ENCODE assay signal across 18 mouse cellular contexts in the genomic region with DNA sequence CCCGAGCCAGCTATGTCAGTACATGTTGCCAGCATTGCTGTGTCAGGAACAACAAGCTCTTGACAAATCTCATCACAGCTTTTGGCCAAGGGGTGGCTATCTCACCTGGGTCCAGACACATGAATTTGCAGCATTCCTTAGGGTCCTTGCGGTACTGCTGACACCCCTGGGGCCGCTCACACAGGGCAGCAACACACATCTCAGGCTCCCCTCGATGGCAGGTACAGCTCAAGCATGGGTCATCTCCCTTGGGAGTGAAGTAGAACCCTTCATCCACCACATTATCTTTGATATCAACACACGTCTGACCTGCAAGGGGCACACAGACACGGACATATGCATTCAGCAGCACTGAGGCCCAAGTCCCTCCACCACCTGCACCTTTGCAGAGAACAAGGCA. TPM values are rescaled to one million over a fixed set of nuclear protein-coding genes. Genes with fewer than 3 reads are reported as not detected.
A peak's percentile ranks its signal among the peaks of the same experiment; 100 is the strongest.
DNase-seq lines count a peak whose midpoint lies in the region; ATAC-seq and TF ChIP-seq lines count a peak whose summit lies in the region.
"Had no signal": no experiment of that assay in that cellular context is flagged by ENCODE, and none has a peak within 500 bp of the region (broad histone marks: within the 10 kb centered on the region; RNA-seq: fewer than 3 reads in every experiment).

No protein-coding gene starts in this region.

- H3K27ac ChIP-seq in cerebellum, adult 2 months (ENCODE audit: insufficient read depth, low read length) = peak overlapping the region; percentile 84
- H3K27ac ChIP-seq in layer of hippocampus, adult 2 months = peak overlapping the region; percentile 60; the same call in 1 of the 2 replicates
- H3K27ac ChIP-seq in midbrain, embryonic 16.5 days (ENCODE audit: low read length) = no peak overlapping the region
- H3K27ac ChIP-seq in midbrain, embryonic 11.5 days (ENCODE audit: low read depth, low read length) = no peak overlapping the region
- H3K27ac ChIP-seq: embryonic facial prominence, embryonic 13.5 days; heart, embryonic 10.5 days had no signal

- H3K4me2 ChIP-seq in midbrain, embryonic 16.5 days (ENCODE audit: low read length) = no peak overlapping the region
- no peak overlapping the region for H3K4me2 ChIP-seq in midbrain, embryonic 11.5 days
- H3K4me2 ChIP-seq: embryonic facial prominence, embryonic 13.5 days; forebrain, embryonic 12.5 days; hindbrain, embryonic 14.5 days had no signal

- peaks cover 46% of the 10 kb centered on the region for H3K4me1 ChIP-seq in cerebellum, adult 2 months (ENCODE audit: control insufficient read depth, insufficient read depth, low read length)
- no peaks in the 10 kb centered on the region for H3K4me1 ChIP-seq in midbrain, embryonic 16.5 days (ENCODE audit: control insufficient read depth, insufficient read depth, low read length)
- H3K4me1 ChIP-seq in midbrain, embryonic 11.5 days (ENCODE audit: control insufficient read depth, insufficient read depth, low read length) = no peaks in the 10 kb centered on the region
- H3K4me1 ChIP-seq: embryonic facial prominence, embryonic 13.5 days; heart, embryonic 10.5 days had no signal

- TF ChIP-seq POLR2A in cerebellum, adult 2 months (IDR thresholded peaks at IDR 0.05; ENCODE audit: borderline replicate concordance, insufficient read depth, low read length) = no peak

- no peak overlapping the region for H3K9ac ChIP-seq in midbrain, embryonic 16.5 days (ENCODE audit: low read depth, low read length)
- no peak overlapping the region for H3K9ac ChIP-seq in midbrain, embryonic 11.5 days (ENCODE audit: low read length)
- H3K9ac ChIP-seq: embryonic facial prominence, embryonic 13.5 days; forebrain, embryonic 12.5 days; hindbrain, embryonic 14.5 days had no signal

- 0 out of 2 replicates have a peak, but pooled peaks have one; percentile 40 for ATAC-seq in midbrain, embryonic 16.5 days
- ATAC-seq in midbrain, embryonic 11.5 days (ENCODE audit: low FRiP score) = no peak

- no peaks in the 10 kb centered on the region for H3K9me3 ChIP-seq in midbrain, embryonic 16.5 days (replicated peaks; ENCODE audit: control insufficient read depth, low read length, poor library complexity, severe bottlenecking)
- no peaks in the 10 kb centered on the region for H3K9me3 ChIP-seq in midbrain, embryonic 11.5 days (ENCODE audit: control insufficient read depth, low read length)
- H3K9me3 ChIP-seq: embryonic facial prominence, embryonic 13.5 days; forebrain, embryonic 12.5 days; heart, embryonic 10.5 days had no signal

- 0 out of 2 replicates have a peak, but pooled peaks have one; percentile 9 for TF ChIP-seq CTCF in cerebellum, adult 2 months (IDR thresholded peaks at IDR 0.05; ENCODE audit: borderline replicate concordance, insufficient read depth, low read depth, low read length)
- no peak for TF ChIP-seq CTCF in layer of hippocampus, adult 2 months (conservative IDR thresholded peaks at IDR 0.05)

- H3K27me3 ChIP-seq in cerebellum, adult 2 months (ENCODE audit: control insufficient read depth, insufficient read depth, low read length) = no peaks in the 10 kb centered on the region
- H3K27me3 ChIP-seq in midbrain, embryonic 16.5 days (ENCODE audit: control insufficient read depth, insufficient read depth, low read depth, low read length) = no peaks in the 10 kb centered on the region
- no peaks in the 10 kb centered on the region for H3K27me3 ChIP-seq in midbrain, embryonic 11.5 days (ENCODE audit: control insufficient read depth, insufficient read depth, low read length)
- H3K27me3 ChIP-seq: embryonic facial prominence, embryonic 13.5 days; forebrain, embryonic 12.5 days had no signal

- no peak for DNase-seq in cerebellum, adult 2 months
- DNase-seq in cerebellum, adult 11 months = no peak
- no peak for DNase-seq in layer of hippocampus, adult 2 months (ENCODE audit: low spot score in 2 of 2)
- no peak for DNase-seq in layer of hippocampus, adult 9-10 months (ENCODE audit: low spot score)
- no peak for DNase-seq in midbrain, embryonic 11.5 days (ENCODE audit: low spot score, missing footprints)
- DNase-seq: gastrocnemius, postnatal 10 days had no signal

- WGBS in cerebellum, adult 2 months = 72% methylated on average over 6 of the region's 6 CpGs
- 89% methylated on average over 6 of the region's 6 CpGs for WGBS in midbrain, embryonic 16.5 days
- 89% methylated on average over 6 of the region's 6 CpGs for WGBS in midbrain, embryonic 11.5 days

- H3K36me3 ChIP-seq in midbrain, embryonic 16.5 days (ENCODE audit: control insufficient read depth, insufficient read depth, low read length) = peaks cover 36% of the 10 kb centered on the region
- peaks cover 23% of the 10 kb centered on the region for H3K36me3 ChIP-seq in midbrain, embryonic 11.5 days (ENCODE audit: control insufficient read depth, insufficient read depth, low read length)

- H3K4me3 ChIP-seq in cerebellum, adult 2 months (replicated peaks; ENCODE audit: insufficient read depth, low read depth, low read length) = no peak overlapping the region
- no peak overlapping the region for H3K4me3 ChIP-seq in layer of hippocampus, adult 2 months
- H3K4me3 ChIP-seq in midbrain, embryonic 16.5 days (ENCODE audit: low read depth, low read length) = no peak overlapping the region
- no peak overlapping the region for H3K4me3 ChIP-seq in midbrain, embryonic 11.5 days (ENCODE audit: low read depth, low read length)
- H3K4me3 ChIP-seq: embryonic facial prominence, embryonic 13.5 days; forebrain, embryonic 12.5 days; heart, embryonic 10.5 days had no signal

RNA-seq across cellular contexts. Expression of a gene that starts 11.3 kb away (rescaled TPM):
- 48.4 and 58.9 TPM in 2 replicates for polyA plus RNA-seq in cerebellum, adult 2 months (2012; rRNA removed)
- 10 to 100 TPM; 13.1 to 16.8 TPM for total RNA-seq in layer of hippocampus, adult 2 months (2021)
- polyA plus RNA-seq in midbrain, embryonic 16.5 days (2015; fragmentation: Nextera tagmentation; extraction: Ambion mirVana) = 3.3 and 4.4 TPM in 2 replicates
- polyA plus RNA-seq in midbrain, embryonic 11.5 days (2014; fragmentation: Nextera tagmentation; extraction: Ambion mirVana) = 2.2 and 2.3 TPM in 2 replicates

RNA-seq across cellular contexts. Expression of a gene that starts 16.6 kb away (rescaled TPM):
- 4.3 and 4.7 TPM in 2 replicates for polyA plus RNA-seq in cerebellum, adult 2 months (2012; rRNA removed)
- 1 to 10 TPM; 3.2 to 4.5 TPM for total RNA-seq in layer of hippocampus, adult 2 months (2021)
- 3.8 and 4.2 TPM in 2 replicates for polyA plus RNA-seq in midbrain, embryonic 16.5 days (2015; fragmentation: Nextera tagmentation; extraction: Ambion mirVana)
- 0.21 and 0.37 TPM in 2 replicates for polyA plus RNA-seq in midbrain, embryonic 11.5 days (2014; fragmentation: Nextera tagmentation; extraction: Ambion mirVana)
- total RNA-seq: adrenal gland, postnatal 10 days; gastrocnemius, postnatal 10 days; heart, adult 18-20 months; heart, postnatal 4 days; MEL had no signal
- polyA plus RNA-seq: C2C12; forebrain, embryonic 12.5 days; heart, embryonic 10.5 days; heart, embryonic 14.5 days had no signal

RNA-seq across cellular contexts. Expression of a gene that starts 42.0 kb away (rescaled TPM):
- polyA plus RNA-seq in cerebellum, adult 2 months (2012; rRNA removed) = 9.1 and 9.2 TPM in 2 replicates
- total RNA-seq in layer of hippocampus, adult 2 months (2021) = 1 to 10 TPM; 2.2 to 2.6 TPM
- polyA plus RNA-seq in midbrain, embryonic 16.5 days (2015; fragmentation: Nextera tagmentation; extraction: Ambion mirVana) = 0.48 and 0.49 TPM in 2 replicates
- polyA plus RNA-seq in midbrain, embryonic 11.5 days (2014; fragmentation: Nextera tagmentation; extraction: Ambion mirVana) = 0.16 and 0.25 TPM in 2 replicates
- total RNA-seq: heart, postnatal 4 days had no signal
- polyA plus RNA-seq: heart, embryonic 14.5 days had no signal

RNA-seq across cellular contexts. Expression of a gene that starts 44.5 kb away (rescaled TPM):
- 0.08 and 0.11 TPM in 2 replicates for polyA plus RNA-seq in cerebellum, adult 2 months (2012; rRNA removed)
- total RNA-seq in layer of hippocampus, adult 2 months (2021) = not detected
- polyA plus RNA-seq in midbrain, embryonic 16.5 days (2015; fragmentation: Nextera tagmentation; extraction: Ambion mirVana) = 0.09 TPM in 1 of 2 replicates, not detected in the other
- polyA plus RNA-seq in midbrain, embryonic 11.5 days (2014; fragmentation: Nextera tagmentation; extraction: Ambion mirVana) = not detected in 2 replicates
- polyA plus RNA-seq: embryonic facial prominence, embryonic 13.5 days; forebrain, embryonic 12.5 days; forebrain, embryonic 16.5 days; heart, embryonic 10.5 days; heart, embryonic 14.5 days had no signal

RNA-seq across cellular contexts. Expression of a gene that starts 48.9 kb away (rescaled TPM):
- polyA plus RNA-seq in cerebellum, adult 2 months (2012; rRNA removed) = 145 and 162 TPM in 2 replicates
- 100 to 1,000 TPM; 104 to 112 TPM for total RNA-seq in layer of hippocampus, adult 2 months (2021)
- 108 and 113 TPM in 2 replicates for polyA plus RNA-seq in midbrain, embryonic 16.5 days (2015; fragmentation: Nextera tagmentation; extraction: Ambion mirVana)
- polyA plus RNA-seq in midbrain, embryonic 11.5 days (2014; fragmentation: Nextera tagmentation; extraction: Ambion mirVana) = 74.2 and 83.3 TPM in 2 replicates

Comparison
In these comparisons a context has a peak if more than half of its experiments do, and no peak if none do; other contexts are left out.
1. H3K27ac ChIP-seq: peak in cerebellum, adult 2 months (single experiment) and layer of hippocampus, adult 2 months (single experiment); none in midbrain, embryonic 16.5 days (single experiment) and midbrain, embryonic 11.5 days (single experiment).